Mouse (Mus musculus) hindbrain, embryonic 10.5 days (tissue): ENCODE data around the gene Olfr1467. TPM values are rescaled to one million over a fixed set of nuclear protein-coding genes. Genes with fewer than 3 reads are reported as not detected.

Experiments
- DNase-seq: peaks from one replicate; pipeline ENCODE4 v3.0.0-alpha.2; 2017; ENCODE audit warnings: low spot score
- H3K27ac ChIP-seq: fragments of 300-500 bp; sonication (generic); 2 replicates; pipeline ENCODE4 v1.5.1; 2016; ENCODE audit warnings: mild to moderate bottlenecking, moderate library complexity
- H3K27me3 ChIP-seq: fragments of 300-500 bp; sonication (generic); 2 replicates; pipeline ENCODE4 v1.6.1; 2016; ENCODE audit warnings: mild to moderate bottlenecking; ENCODE audit not compliant: poor library complexity, insufficient read depth, severe bottlenecking
- H3K36me3 ChIP-seq: fragments of 300-500 bp; sonication (generic); 2 replicates; pipeline ENCODE4 v1.6.1; 2016; ENCODE audit warnings: mild to moderate bottlenecking, moderate library complexity
- H3K4me1 ChIP-seq: fragments of 300-500 bp; sonication (generic); replicated peaks from 2 replicates; pipeline ENCODE4 v1.6.1; 2016; ENCODE audit warnings: mild to moderate bottlenecking
- H3K4me3 ChIP-seq: fragments of 300-500 bp; sonication (generic); 2 replicates; pipeline ENCODE4 v1.5.1; 2016; ENCODE audit warnings: mild to moderate bottlenecking, moderate library complexity
- H3K9me3 ChIP-seq: fragments of 300-500 bp; sonication (generic); 2 replicates; pipeline ENCODE4 v1.6.1; 2016; ENCODE audit warnings: mild to moderate bottlenecking, moderate library complexity
- WGBS: fragments of 180-500 bp; shearing (Covaris S2); methylation state at CpG from one replicate; pipeline ENCODE4 v1.1.7; 2016; 5-methylcytosine and 5-hydroxymethylcytosine counted together
- polyA plus RNA-seq: library from polyadenylated mRNA; unstranded; fragments of >200 nt; fragmentation: Nextera tagmentation; extraction: Ambion mirVana; gene quantifications from 2 replicates; pipeline ENCODE4 v1.2.1, GENCODE M21; 2016

Gene Olfr1467
- polyA plus RNA-seq: not detected in 2 replicates

- H3K4me1 ChIP-seq: no peaks in the 10 kb centered on the region
- DNase-seq: no peak
- H3K27ac ChIP-seq: no peak within 1 kb of the TSS
- H3K36me3 ChIP-seq: no peaks in the 10 kb centered on the region
- no peak within 1 kb of the TSS for H3K4me3 ChIP-seq
- H3K9me3 ChIP-seq: peaks cover 31% of the 10 kb centered on the region
- no peaks in the 10 kb centered on the region for H3K27me3 ChIP-seq
- 83% methylated on average over 2 of the region's 2 CpGs for WGBS
Observed at GRCm38 (mm10) chr19:13361936-13362335, at the start of gene Olfr1467. Gene Olfr1467, plus strand, starts transcription at chr19:13362236.

GRCm38 (mm10) chr19:13315441-13315840 is 46.6 kb upstream of the Olfr1467 start, which contains the start of gene Olfr1465:
Gene Olfr1465, minus strand, starts transcription at chr19:13315541.
- Histone ChIP-seq H3K4me3 (no peak within 1 kb of the TSS), H3K4me1 (no peaks in the 10 kb centered on the region), H3K27me3 (no peaks in the 10 kb centered on the region), H3K9me3 (peaks cover 26% of the 10 kb centered on the region), H3K27ac (no peak within 1 kb of the TSS), H3K36me3 (no peaks in the 10 kb centered on the region)
- DNase-seq: no peak

GRCm38 (mm10) chr19:13338562-13338961 is 23.5 kb upstream of the Olfr1467 start, which contains the start of gene Olfr1466:
Gene Olfr1466, plus strand, starts transcription at chr19:13338862.
- H3K4me1 ChIP-seq: no peaks in the 10 kb centered on the region
- peaks cover 22% of the 10 kb centered on the region for H3K9me3 ChIP-seq
- H3K27me3 ChIP-seq: no peaks in the 10 kb centered on the region
- no peak within 1 kb of the TSS for H3K4me3 ChIP-seq
- no peak for DNase-seq
- no peak within 1 kb of the TSS for H3K27ac ChIP-seq
- no peaks in the 10 kb centered on the region for H3K36me3 ChIP-seq
- 95% methylated on average over 2 of the region's 2 CpGs for WGBS

GRCm38 (mm10) chr19:13407549-13407948 is 45.5 kb downstream of the Olfr1467 start, which contains the start of gene Olfr1469:
Gene Olfr1469, plus strand, starts transcription at chr19:13407849.
- Histone ChIP-seq H3K4me3 (no peak within 1 kb of the TSS), H3K9me3 (peaks cover 32% of the 10 kb centered on the region; the same call in 1 of the 2 replicates), H3K27ac (no peak within 1 kb of the TSS), H3K4me1 (no peaks in the 10 kb centered on the region), H3K27me3 (no peaks in the 10 kb centered on the region), H3K36me3 (no peaks in the 10 kb centered on the region)
- no peak for DNase-seq
- 77% methylated on average over 2 of the region's 2 CpGs for WGBS

Other genes starting within 250 kb of the Olfr1467 start
- not detected in 2 replicates for gene Olfr1459, start 212.7 kb upstream of the Olfr1467 start, polyA plus RNA-seq
- gene Olfr1461, start 199.2 kb upstream of the Olfr1467 start, polyA plus RNA-seq: not detected in 2 replicates
- not detected in 2 replicates for gene Olfr1462, start 176.5 kb upstream of the Olfr1467 start, polyA plus RNA-seq
- gene Olfr1463, start 130.9 kb upstream of the Olfr1467 start, polyA plus RNA-seq: not detected in 2 replicates
- not detected in 2 replicates for gene Olfr1465, start 46.7 kb upstream of the Olfr1467 start, polyA plus RNA-seq
- not detected in 2 replicates for gene Olfr1466, start 23.4 kb upstream of the Olfr1467 start, polyA plus RNA-seq
- not detected in 2 replicates for gene Olfr1469, start 45.6 kb downstream of the Olfr1467 start, polyA plus RNA-seq
- not detected in 2 replicates for gene Olfr1471, start 81.2 kb downstream of the Olfr1467 start, polyA plus RNA-seq
- not detected in 2 replicates for gene Olfr1472, start 93.8 kb downstream of the Olfr1467 start, polyA plus RNA-seq
- not detected in 2 replicates for gene Olfr1474, start 107.3 kb downstream of the Olfr1467 start, polyA plus RNA-seq
- gene Olfr1475, start 118.0 kb downstream of the Olfr1467 start, polyA plus RNA-seq: not detected in 2 replicates
- not detected in 2 replicates for gene Olfr1477, start 138.3 kb downstream of the Olfr1467 start, polyA plus RNA-seq
- not detected in 2 replicates for gene Olfr1480, start 165.7 kb downstream of the Olfr1467 start, polyA plus RNA-seq
- not detected in 2 replicates for gene Olfr1484, start 221.3 kb downstream of the Olfr1467 start, polyA plus RNA-seq